Mouse (Mus musculus) olfactory bulb, adult 2 months (tissue): ENCODE measurements at regions not wholly inside any gene's neighbourhood (a gene's known extent, or its start where the extent isn't known, plus 50 kb on each side); places are given as distances from the start of the nearest gene placed in this dataset.

ENCODE experiments used
- CTCF ChIP-seq: fragments of 200-500 bp; IDR thresholded peaks from 2 replicates; pipeline ENCODE4 v1.5.1; 2012; ENCODE audit warnings: low read depth, mild to moderate bottlenecking, low read length, moderate library complexity; ENCODE audit not compliant: insufficient read depth
- POLR2A ChIP-seq: fragments of 200-500 bp; IDR thresholded peaks from 2 replicates; pipeline ENCODE4 v1.6.1; 2012; ENCODE audit warnings: mild to moderate bottlenecking, low read depth, low read length, moderate library complexity; ENCODE audit not compliant: insufficient read depth

DNA sequence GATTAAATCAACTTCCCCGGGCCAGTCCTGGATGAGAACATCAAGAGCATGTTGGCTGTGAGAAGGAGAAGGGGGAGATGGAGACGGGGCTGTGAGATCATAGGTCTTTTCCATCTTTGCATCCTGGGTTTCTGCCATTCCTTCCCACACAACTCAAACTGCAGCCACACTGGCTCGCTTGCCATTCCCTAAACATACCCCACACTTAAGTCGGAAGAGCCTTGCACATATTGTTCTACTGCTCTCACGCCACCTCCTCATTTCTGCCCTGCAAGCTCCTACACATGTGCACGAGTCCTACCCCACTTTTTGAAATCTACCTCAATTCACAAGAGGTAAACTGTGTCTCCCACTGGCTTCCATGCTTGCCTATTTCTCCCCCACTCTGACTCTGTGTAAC is 228.3 kb upstream of the Lyplal1 start:
- TF ChIP-seq POLR2A (no peak), CTCF (no peak)
